Mouse (Mus musculus) thymus, postnatal 36 days (tissue): ENCODE results near the gene Pik3cb.

ENCODE experiments used
- DNase-seq, 2 experiments: peaks; one replicate each; pipeline ENCODE4 v3.0.0; 2022; ENCODE audit warnings: mixed read lengths in 2 of 2

Gene Pik3cb

DNA sequence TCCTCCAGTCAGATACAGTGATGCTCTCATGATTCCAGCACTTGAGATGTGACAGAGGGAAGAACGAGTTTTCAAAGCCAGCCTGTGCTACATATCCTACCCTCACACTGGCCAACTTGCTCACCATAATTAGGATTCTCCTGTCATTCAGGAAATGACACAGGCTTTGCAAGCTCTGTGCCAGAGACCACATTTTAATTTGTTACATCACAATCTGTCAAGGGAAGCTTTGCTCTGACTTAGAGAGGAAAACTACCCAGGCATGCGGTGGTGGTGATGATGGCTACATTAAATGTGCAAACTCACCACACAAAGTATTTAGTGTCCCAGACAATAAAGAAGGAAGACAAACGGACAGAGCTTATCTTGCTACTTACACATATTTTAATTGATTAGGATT lies 59.1 kb downstream of the Pik3cb start:
- no peak for DNase-seq

DNA sequence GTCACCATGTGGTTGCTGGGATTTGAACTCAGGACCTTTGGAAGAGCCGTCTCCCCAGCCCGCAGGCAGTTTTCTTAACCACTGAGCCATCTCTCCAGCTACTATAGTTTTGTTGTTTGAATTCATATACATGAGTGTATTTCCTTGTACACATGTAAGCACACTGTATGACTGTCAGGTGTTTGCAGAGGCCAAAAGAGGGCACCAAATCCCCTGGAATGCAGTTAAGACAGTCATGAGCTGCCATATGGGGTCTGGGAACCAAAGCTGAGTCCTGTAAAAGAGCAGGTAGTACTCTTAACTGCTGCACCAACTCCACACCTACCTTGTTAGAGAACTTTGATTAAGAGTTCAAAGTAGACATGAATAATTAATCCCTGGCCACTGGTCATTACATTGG lies 59.8 kb downstream of the Pik3cb start:
- no peak for DNase-seq

DNA sequence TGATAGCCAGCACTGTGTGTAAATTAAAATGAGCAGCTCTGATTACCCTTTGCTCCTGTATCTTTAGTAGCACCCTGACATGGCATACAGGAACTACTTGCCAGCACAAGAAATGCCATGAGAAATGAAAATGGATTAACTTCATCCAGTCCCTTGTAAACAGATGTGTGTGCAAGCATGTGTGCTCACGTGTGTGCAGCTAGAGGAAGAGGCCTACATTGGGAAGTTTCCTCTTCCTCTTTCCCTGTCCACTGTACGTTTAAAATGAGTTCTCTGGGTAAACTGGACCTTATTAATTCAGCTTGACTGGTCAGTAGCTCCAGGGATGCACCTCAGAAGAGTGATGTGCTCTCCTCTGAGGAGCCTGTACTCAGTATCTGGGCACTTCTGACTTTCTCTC lies 66.0 kb downstream of the Pik3cb start:
- DNase-seq = no peak

DNA sequence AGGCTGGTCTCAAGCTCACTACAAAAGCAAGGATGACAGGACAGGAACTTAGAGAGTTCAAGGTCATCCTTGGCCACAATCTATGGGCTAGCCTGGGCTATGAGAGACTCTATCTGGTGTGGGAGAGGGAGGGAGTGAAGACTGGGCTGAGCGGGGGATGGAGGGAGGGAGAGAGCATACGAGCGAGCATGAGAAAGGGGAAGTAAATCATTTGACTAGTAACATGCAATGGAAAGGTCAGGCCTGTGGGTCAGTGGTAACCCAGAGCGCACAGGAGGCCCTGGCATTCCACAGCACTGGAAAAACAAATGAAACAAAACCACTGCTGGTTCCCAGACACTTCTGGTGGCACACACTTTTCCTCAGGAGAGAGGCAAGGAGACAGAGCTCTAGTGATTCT lies 67.9 kb downstream of the Pik3cb start:
- no peak for DNase-seq

DNA sequence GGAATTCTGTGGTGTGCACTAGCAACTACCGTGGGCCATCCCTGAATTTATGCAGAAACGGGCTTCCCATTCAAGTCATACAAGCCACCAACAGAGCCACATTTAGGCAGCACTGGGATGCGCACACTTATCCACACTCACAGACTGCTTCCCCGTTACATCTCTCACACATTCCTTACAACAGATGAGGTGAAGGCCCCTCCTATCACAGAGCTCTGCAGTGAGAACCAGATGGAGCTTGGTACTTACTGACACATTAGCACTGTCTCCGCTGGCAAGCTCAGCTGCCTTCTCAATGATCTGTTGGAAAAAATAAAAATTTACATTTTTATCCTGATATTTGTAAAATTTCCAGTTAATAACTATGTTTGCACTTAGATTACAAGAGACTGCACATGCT lies 75.1 kb downstream of the Pik3cb start:
- no peak for DNase-seq

DNA sequence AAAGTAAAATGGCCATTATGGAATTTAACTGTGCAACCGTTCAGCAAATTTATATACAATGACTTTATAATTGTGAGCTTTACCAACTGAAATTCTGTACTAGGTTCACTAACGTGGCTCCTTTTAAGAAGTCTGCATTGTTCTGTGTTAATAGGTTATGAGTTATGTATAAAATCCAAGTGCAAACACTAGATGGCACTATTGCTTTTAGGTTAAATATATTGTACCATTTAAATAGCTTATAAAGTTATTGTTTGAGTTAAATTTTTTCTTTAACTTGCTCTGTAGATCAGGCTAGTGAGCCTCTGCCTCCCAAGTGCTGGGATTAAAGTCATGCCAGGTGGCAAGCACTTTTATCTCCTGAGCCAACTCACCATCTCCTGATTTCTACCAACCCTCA lies 76.2 kb downstream of the Pik3cb start:
- DNase-seq = no peak

DNA sequence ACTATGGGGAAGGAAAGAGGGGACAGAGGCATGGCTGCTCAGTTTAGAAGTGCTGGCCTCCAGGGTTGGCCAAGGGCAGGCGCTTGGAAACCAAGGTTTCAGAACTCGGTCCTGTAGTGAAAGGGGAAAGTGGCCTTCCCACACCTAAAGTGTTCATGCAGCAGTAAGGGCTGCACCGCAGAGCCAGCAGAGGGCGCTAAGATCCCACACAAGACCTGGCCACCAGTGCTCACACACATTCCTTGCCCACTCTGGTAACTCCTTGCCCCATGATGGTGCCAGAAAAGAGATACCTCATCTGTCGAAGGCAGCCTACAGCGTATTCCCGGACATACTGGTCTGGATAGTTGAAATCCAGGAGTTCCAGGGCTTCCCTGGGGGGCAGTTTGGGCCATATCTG lies 77.9 kb downstream of the Pik3cb start:
- DNase-seq = peak; percentile 63 to 64

DNA sequence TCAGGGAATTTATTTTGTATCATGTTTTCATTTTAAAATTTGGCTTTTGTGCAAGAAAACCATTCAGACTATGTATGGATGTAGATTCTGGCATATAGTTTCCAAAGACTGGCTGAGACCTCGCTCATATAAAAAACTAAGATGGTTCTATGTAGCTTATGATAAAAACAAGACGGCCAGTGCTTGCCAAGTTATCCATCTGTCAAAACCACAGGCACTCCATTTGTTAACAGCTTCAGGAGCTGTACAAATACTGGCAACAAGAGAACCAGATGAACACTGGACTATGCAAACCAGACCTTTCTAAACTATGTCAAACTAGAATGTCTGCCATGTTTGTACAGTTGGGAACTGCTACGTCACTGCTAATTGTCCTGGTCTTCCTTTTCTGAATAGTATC lies 82.7 kb downstream of the Pik3cb start:
- DNase-seq = no peak

DNA sequence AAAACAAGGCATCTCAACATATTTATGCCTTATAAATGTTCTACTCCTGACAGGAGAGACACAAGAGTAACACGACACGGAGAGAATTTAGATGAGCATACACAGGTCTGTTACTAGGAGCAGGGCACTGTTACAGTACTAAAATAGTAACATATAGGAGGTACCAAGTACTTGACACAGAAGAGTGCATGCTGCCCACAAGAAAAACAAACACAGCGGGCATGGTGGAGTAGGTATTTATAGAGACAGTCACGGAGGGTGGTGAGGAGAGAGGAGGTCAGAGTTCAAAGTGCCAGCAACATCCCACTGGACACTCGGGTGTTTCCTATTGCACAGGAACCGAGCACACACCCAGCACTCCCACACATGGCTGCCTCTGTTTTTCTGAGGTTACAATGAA lies 90.7 kb downstream of the Pik3cb start:
- no peak for DNase-seq

DNA sequence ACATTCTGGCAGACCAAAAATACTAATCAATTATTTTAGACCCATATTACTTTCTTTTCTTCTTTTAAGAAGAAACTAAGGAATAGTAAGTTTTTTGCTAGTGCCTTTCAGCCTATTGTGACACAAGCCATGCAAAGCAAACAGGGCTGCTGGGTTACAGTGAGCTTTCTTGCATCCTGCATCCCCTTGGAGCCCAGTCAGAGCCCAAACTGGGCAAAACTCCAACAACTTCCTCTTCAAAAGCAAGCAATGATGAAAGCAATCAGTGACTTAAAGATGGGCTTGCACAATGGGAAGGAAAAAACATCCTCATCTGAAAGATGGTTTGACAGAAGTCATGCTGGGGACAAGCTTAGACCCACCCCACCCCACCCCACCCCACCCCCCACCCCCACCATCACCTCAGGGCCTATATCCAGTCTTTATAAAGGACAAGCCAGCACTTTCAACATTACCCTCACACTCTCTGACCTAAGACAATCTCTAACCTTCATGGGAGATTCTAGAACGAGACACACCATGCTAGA lies 91.6 kb downstream of the Pik3cb start:
- no peak for DNase-seq

DNA sequence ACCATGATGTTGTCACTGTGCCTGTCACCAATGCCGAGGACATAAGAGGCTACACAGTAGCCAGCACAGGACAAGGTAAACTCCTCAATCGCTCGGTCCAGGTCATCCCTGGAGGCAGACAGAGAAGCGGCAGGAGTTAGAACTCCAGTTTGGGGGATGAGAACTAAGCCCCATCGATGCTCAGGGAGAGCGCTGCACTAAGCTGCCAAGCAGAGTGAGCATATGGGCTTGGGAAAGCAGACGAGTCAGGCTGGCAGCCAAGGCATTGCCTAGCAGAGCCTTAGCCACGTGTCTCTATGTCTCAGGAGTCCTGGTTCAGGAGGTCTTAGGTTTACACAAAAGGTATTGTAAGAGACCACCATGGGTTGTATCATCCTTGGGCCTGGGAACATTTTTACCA lies 95.7 kb downstream of the Pik3cb start:
- no peak for DNase-seq

DNA sequence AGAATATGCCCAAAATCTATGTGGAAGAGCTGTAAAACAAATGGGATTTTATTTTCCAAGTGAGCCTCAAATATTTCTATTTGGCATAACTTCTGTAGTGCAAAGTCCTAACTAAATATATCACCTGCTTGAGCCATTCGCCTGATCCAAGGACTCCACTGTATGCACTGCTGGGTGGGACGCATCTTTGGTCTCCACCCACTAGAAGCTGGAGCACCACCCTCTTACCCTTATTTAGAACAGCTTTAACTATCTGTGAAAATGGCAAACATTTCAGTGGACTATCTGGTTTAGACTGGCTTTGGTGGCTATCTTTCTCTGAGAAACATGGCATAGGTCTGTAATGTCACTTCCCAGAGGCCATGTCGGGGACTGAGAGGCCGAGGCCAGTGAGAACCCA lies 97.8 kb downstream of the Pik3cb start:
- no peak for DNase-seq

DNA sequence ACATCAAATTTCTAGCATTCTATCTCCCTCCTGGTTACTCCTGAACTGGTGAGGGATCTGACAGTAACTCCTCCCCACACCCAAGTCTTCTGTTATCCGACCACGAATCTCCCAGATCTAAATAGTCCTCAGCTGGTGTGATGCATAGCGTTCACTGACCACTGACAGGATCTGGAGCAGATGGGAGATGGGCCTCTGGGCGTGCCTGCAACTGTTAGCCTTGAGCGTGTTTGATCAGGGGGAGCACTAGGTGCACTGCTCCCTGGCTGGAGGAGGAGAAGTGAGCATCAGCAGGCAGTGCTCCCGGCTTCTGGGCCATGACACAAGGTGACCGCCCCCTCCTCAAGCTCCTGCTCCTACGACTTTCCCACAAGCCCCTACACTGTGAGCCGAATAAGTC lies 98.4 kb downstream of the Pik3cb start:
- DNase-seq = no peak

DNA sequence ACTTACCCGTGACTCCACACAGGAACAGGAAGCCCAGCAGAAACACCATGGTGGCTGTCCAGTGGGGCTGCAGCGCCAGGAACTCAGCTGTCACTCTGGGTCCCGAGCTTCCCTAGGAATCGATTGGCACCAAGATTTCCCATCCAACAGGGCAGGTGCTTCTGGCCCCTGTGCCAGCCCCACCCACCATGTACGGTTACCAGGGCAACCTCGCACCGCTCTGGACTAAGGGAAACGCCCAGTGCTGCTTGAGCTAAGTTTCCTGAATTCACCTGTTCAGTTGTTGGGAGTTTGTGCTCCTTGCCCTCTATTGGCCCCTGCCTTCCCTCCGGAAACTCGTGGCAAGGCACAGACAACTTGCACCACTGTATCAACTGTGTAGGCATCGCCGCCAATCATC lies 104.8 kb downstream of the Pik3cb start, which contains the start of gene Gm1123:
Gene Gm1123, minus strand, starts transcription at position 141 of the 400 bp plus-strand sequence.
- no peak for DNase-seq

DNA sequence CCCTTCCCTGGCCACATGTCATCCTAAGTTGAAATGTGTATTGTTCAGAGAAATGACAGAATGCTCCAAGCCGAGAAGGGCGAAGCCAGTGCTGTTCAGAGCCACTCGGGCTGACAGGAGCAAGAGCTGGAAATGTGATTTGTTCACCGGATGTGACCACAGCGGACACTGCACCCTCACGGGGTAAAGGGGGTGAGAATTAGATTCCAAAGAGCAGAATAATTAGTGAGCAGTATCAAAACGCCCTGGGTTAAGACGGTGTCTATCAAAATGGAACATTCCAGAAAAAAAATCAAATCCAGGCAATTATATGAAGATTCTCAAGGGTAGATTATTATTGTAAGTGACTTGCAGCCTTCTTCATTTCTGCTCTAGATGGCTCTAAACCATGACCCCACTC lies 106.3 kb downstream of the Pik3cb start:
- DNase-seq = no peak

DNA sequence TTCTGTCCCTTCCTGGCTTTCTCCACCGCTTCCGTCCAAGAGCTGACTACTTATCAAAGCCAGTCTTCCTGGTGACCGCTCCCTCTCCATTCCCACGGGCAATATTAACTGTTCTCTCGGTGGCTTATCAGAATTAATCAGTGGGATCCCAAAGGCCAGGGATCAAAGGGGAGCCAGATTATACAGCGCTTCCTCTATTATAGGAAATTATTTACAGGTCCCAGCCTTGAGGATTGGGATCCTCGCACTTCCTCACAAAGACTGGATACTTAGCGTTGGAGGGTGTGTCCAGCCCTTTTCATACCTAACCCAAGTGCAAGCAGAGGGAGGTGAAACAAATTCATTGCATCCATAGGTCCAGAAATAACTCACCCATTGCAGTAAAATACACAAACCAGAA lies 108.4 kb downstream of the Pik3cb start:
- DNase-seq = no peak

DNA sequence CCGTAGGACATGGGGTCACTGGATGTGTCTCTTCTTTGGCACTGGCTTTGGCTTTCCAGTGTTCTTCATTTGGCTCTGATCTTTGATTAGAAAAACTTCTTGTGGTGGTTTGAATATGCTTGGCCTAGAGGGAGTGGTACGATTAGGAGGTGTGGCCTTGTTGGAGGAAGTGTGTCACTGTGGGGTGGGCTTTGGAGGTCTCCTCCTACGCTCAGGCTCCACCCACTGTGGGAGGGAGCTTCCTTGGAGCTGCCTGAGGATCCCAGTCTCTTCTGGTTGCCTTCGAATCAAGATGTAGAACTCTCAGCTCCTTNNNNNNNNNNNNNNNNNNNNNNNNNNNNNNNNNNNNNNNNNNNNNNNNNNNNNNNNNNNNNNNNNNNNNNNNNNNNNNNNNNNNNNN lies 118.7 kb downstream of the Pik3cb start:
- DNase-seq = no peak

DNA sequence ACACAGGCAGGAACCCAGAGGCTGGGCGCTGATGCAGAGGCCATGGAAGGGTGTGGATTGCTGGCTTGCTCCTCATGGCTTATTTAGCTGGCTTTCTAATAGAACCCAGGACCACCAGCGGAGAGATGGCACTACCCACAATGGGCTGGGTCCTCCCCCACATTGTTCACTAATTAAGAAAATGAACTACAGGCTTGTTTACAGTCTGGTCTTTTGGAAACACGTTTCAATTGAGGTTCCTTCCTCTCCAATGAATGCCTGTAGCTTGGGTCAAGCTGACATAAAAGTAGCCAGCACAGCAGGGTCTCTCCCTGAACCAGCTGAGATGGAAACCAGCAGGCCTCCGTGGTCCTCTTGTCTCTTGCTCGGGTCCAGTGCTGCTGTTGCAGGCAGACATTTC lies 119.3 kb downstream of the Pik3cb start:
- DNase-seq = no peak

DNA sequence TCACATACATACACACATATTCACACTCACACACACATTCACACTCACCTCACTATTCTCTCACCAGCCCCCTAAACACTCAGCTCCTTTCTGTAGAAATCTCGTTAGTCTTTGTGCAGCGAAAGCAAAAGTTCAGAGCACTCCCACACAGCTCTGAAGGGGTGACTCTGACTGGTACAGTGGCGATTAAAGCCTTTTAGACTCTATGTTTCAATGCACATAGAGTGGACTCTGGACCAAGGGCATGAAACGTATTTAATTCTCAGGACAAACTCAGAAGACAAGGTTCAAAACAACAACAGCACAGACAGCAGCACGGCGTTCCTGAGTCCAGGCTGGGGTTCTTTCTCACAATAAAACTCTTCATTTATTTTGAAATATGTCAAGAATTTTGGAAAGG lies 122.7 kb downstream of the Pik3cb start:
- DNase-seq = no peak

DNA sequence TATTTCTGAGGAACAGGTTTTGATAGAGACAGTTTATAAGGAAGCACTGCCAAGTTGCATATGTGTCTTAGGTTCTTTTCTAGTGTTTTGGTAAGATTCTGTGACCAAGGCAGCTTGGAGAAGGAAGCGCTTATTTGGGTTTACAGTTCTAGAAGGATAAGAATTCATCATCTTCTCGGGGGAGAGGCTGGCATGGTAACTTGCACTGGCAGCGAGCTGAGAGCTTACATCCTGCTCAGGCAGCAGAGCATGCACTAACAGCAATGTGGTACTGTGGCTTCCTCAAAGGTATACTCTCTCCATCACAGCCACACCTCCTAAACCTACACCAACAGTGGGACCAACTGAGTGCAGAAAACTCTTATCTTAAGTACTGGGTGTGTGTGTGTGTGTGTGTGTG lies 123.7 kb downstream of the Pik3cb start:
- no peak for DNase-seq

DNA sequence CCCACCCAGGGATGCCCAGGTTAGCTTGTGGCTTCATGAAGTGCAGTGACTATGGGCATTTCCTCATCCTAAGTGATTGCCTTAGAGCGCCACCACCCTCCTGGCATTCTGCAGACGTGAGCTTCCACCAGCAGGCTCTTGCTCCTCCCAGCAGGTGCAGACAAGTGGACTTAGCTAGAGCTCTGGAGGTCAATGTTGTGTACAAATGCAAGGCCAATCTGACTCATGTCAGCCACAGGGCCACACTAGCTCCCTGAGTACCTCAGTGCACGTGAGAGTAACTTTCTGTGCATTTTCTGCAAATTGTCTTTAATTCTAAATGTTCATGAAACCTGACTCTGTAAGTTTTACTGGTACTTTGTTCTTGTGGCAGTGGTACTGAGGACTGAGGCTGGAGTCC lies 124.1 kb downstream of the Pik3cb start:
- no peak for DNase-seq

DNA sequence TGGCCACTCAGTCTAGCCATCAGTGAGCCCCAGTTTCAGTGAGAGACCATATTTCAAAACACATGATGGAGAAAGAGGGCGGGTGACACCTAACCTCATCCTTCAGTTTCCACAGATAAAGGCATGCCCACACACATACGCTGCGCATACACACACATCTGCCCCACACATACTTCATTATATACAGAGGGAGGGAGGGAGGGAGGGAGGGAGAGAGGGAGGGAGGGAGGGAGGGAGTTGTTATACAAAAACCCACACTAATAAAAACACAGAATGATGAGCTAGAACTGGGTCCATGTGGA lies 130.6 kb downstream of the Pik3cb start:
- DNase-seq = no peak

DNA sequence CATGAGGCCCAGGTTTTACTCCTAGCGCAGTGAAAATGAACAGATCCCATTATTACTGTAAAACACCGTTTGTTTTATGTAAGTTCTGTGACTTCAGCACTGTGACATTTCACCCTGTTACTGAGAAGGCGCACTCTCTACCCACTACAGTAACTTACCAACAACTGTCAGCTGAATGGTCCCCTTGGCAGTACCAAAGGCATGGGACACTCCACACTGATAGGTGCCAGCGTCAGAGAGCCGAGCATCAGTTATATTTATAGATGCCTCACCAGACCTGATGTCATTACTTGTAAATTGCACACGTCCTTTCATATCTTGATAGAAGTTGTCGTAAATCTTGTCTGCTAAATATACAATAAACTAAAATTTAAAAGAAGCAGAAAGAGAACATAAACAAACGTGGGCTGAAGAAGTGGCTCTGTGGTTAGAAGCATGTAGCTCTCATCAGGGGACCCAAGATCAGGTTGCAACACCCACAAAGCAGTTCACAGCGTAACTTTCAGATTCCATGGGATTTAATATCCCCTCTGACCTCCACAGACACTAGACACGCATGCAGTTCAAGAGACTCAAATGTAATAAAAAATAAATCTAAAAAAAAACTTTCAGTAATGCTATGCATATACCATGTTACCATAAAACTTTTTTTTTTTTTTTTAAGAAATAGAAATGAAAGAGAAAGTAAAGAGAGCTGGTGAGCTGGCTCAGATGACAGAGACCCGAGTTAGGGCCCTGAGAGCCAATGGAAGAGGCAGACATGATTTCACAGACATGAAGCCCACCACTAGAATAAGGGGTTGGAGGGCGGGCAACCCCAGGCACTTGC lies 131.1 kb downstream of the Pik3cb start:
- no peak for DNase-seq

DNA sequence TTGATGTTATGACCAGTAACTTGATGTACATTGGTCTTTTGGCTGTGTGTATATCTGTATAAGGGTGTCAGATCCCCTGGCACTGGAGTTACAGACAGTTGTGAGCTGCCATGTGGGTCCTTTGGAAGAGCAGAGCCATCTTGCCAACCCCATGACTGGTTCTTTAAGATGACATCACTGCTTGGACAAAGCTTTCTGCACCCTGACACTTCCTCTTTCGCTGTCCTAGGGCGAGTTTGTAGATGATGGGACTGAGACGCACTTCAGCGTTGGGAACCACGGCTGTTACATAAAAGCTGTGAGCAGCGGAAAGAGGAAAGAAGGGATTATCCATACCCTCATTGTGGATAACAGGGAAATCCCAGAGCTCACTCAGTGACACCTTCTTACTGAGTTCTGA lies 139.1 kb downstream of the Pik3cb start:
- DNase-seq = no peak

DNA sequence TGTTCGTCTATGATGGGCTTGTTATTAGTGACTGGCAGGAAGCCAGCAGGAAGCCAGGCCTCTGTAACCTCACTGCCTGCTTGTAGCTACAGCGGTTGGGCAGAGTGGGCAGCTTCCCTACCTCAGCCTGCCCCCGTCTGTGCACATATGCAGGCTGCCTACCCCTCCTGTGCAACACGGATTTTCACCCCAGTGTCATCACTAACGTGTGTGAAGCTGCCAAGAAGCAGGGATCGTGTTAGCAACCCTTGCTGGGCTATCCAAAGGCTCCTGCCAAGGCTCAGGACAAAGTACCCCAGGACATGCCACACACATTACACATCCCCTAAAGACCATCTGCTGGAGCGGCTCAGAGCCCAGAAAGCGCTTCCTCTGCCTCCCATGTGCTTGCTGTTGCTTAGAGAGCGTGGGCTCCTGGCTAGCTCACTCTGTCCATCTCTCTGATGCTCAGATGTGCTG lies 140.5 kb downstream of the Pik3cb start:
- DNase-seq = no peak
